Mouse (Mus musculus) bone marrow macrophage, adult 2 months (primary cell): Measurements from ENCODE around the gene Ces2e.

Source experiments
- CTCF ChIP-seq: IDR thresholded peaks from 2 replicates; pipeline ENCODE4 v1.5.1; 2012; ENCODE audit warnings: low read depth, mild to moderate bottlenecking, low read length, moderate library complexity
- POLR2A ChIP-seq: IDR thresholded peaks from 2 replicates; pipeline ENCODE4 v1.6.1; 2012; ENCODE audit warnings: mild to moderate bottlenecking, low read depth, low read length, borderline replicate concordance

GRCm38 (mm10) chr8:104963375-104963894, 37.4 kb downstream of the Ces2e start:
- TF ChIP-seq CTCF = no peak
- no peak for TF ChIP-seq POLR2A
